21 mouse cellular contexts compared by ENCODE assay signal in genomic region chr1:188238636-188239035, GRCm38 (mm10). TPM values are rescaled to one million over a fixed set of nuclear protein-coding genes. Genes with fewer than 3 reads are reported as not detected.
"Had no signal": no experiment of that assay in that cellular context is flagged by ENCODE, and none has a peak within 500 bp of the region (broad histone marks: within the 10 kb centered on the region; RNA-seq: fewer than 3 reads in every experiment).

No protein-coding gene starts in this region.

- H3K9me3 ChIP-seq: limb, embryonic 12.5 days; liver, embryonic 12.5 days; liver, embryonic 15.5 days; lung, embryonic 15.5 days; midbrain, embryonic 10.5 days; midbrain, embryonic 13.5 days had no signal

- ATAC-seq: inflammation-experienced regulatory T-cells, adult 6 months; intestine, embryonic 16.5 days; liver, embryonic 12.5 days; midbrain, embryonic 13.5 days had no signal

- H3K27me3 ChIP-seq: limb, embryonic 12.5 days; liver, embryonic 12.5 days; liver, embryonic 15.5 days; lung, embryonic 15.5 days; megakaryocyte, embryonic 14.5 days; midbrain, embryonic 13.5 days had no signal

- H3K4me2 ChIP-seq: limb, embryonic 12.5 days; liver, embryonic 12.5 days; liver, embryonic 15.5 days; lung, embryonic 15.5 days; midbrain, embryonic 13.5 days had no signal

- H3K9ac ChIP-seq: limb, embryonic 12.5 days; liver, embryonic 12.5 days; liver, embryonic 15.5 days; lung, embryonic 15.5 days; midbrain, embryonic 13.5 days had no signal

- H3K4me1 ChIP-seq: limb, embryonic 12.5 days; liver, embryonic 12.5 days; liver, embryonic 15.5 days; lung, embryonic 15.5 days; megakaryocyte, embryonic 14.5 days; midbrain, embryonic 10.5 days; midbrain, embryonic 13.5 days had no signal

- H3K27ac ChIP-seq: left cerebral cortex, adult 2 months; limb, embryonic 12.5 days; liver, embryonic 12.5 days; liver, embryonic 15.5 days; lung, embryonic 15.5 days; midbrain, embryonic 10.5 days; midbrain, embryonic 13.5 days had no signal

- H3K4me3 ChIP-seq: left cerebral cortex, adult 2 months; limb, embryonic 12.5 days; liver, embryonic 12.5 days; liver, embryonic 15.5 days; lung, embryonic 15.5 days; megakaryocyte, embryonic 14.5 days; midbrain, embryonic 10.5 days; midbrain, embryonic 13.5 days had no signal

- H3K36me3 ChIP-seq: limb, embryonic 12.5 days; liver, embryonic 12.5 days; liver, embryonic 15.5 days; lung, embryonic 15.5 days; midbrain, embryonic 10.5 days; midbrain, embryonic 13.5 days had no signal

- DNase-seq: kidney, adult 18-20 months; kidney, postnatal 10 days; kidney, postnatal 36 days; layer of hippocampus, postnatal 36 days; liver; thymus, adult 2 months; thymus, postnatal 14 days; thymus, postnatal 4 days had no signal

RNA-seq across cellular contexts. Expression of gene Ush2a, which starts 23.2 kb away (rescaled TPM):
- polyA plus RNA-seq: liver, embryonic 15.5 days; small intestine, adult 2 months; spleen, adult 2 months; stomach, embryonic 16.5 days had no signal
